Mouse (Mus musculus) megakaryocyte, embryonic 14.5 days (primary cell): Measurements from ENCODE around the gene Pip4k2c.

Source experiments
- FLI1 ChIP-seq: IDR thresholded peaks from 2 replicates; pipeline ENCODE4 v1.6.1; 2012; ENCODE audit warnings: low read length, inconsistent platforms, mixed read lengths
- GATA1 ChIP-seq: IDR thresholded peaks from 3 replicates; pipeline ENCODE4 v1.6.1; 2012; ENCODE audit warnings: mixed read lengths, low read length, inconsistent platforms, borderline replicate concordance

- TF ChIP-seq GATA1 = no peak
- no peak for TF ChIP-seq FLI1
Observed at GRCm38 (mm10) chr10:127179871-127180694, 31.3 kb downstream of the Pip4k2c start, which contains the start of gene Slc26a10.
